Mouse (Mus musculus): ENCODE results near the gene Pik3cg.

The Pik3cg gene

DNA sequence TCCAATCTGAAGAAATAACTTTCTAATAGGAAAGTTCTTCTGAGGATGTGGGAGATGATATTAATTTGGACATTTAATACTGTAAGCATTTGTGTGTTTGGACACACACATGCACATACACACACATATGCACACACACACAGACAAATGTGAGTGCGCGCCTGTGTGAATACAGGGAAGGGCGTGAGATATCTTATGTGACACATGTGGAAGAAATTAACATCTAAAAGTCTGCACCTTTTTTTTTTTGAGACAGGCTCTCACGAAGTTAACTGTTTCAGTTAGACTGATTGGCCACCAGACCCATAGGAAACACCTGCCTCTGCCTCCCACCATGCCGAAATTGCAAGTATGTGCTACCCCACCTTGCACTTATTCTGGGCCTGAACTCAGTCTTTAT, 64.7 kb downstream of the Pik3cg start:
- DNase-seq (ENCODE audit: low spot score in 2 of 2), result no peak

- no peak for DNase-seq (ENCODE audit: low spot score in 2 of 2)
These were observed 65.3 kb downstream of the Pik3cg start for GRCm38 (mm10) chr12:32143151-32143550.

DNA sequence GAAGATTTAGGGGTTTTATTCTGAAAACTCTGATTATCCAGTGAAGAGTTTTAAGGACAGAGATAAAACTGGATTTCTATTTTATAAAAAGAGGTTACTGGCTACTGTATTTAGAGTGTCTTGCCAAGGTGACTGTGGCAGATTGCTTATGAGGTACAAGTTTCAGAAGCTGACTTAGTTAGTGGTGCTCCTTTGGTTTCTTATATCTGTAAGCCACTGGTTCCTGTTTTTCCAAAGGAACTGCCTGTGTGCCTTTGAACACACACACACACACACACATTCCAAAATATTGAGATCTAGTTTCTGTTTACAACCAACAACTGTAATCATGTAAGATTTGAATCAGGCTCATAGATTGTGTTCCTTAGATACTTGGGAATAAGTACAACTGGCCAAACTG, 66.7 kb downstream of the Pik3cg start:
- DNase-seq (ENCODE audit: low spot score in 2 of 2), result no peak

DNA sequence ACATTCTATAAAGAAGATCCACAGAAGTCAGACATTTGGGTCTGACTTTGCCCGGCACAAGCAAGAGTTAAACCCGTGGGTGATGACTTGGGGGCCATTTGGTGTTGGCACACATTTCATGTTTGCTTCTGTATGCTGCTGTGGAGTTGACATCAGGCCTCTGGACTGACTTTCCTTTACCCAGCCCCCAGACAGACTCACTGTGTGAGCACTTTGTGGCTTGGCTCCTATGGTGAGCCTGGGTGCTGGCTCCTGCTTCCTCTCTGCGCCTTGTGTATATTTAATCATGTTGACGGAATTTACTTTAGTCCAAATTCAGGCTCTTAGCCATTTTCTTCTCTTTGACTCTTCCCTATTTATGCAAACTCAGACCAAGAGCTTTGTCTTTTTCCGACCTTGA, 69.6 kb downstream of the Pik3cg start:
- DNase-seq (ENCODE audit: low spot score in 2 of 2), result no peak

GRCm38 (mm10) chr12:32138362-32138761, 70.1 kb downstream of the Pik3cg start:
- peak in 1 of 2 experiments; percentile 9 for DNase-seq (ENCODE audit: low spot score in 2 of 2)

GRCm38 (mm10) chr12:32137542-32137941, 70.9 kb downstream of the Pik3cg start:
- no peak for DNase-seq (ENCODE audit: low spot score in 2 of 2)

- no peak for DNase-seq (ENCODE audit: low spot score in 2 of 2)
These were observed 80.6 kb downstream of the Pik3cg start for GRCm38 (mm10) chr12:32127599-32128507.

DNA sequence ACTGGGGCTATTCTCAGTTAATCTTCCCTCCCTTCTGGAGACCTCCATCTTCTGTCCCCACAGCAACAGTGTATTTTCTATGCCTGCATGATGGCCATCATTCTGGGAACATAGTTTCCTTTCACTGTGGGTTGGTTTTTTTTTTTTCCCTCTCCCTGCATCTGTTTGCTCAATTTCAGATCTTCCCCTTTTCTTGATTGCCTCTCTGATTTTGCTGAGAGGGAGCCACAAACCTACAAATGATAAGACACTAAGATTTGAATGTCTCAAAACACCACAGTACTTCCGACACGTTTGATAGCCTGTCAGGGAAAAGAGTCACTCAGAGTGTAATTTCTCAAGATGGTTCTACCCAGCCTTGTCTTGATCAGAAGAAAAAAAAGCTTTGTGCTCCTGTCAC, 81.3 kb downstream of the Pik3cg start:
- DNase-seq (ENCODE audit: low spot score in 2 of 2), result no peak

GRCm38 (mm10) chr12:32124456-32124855, 84.0 kb downstream of the Pik3cg start:
- DNase-seq (ENCODE audit: low spot score in 2 of 2), result no peak

GRCm38 (mm10) chr12:32124030-32124429, 84.4 kb downstream of the Pik3cg start:
- DNase-seq (ENCODE audit: low spot score in 2 of 2), result no peak

GRCm38 (mm10) chr12:32123559-32123958, 84.9 kb downstream of the Pik3cg start:
- DNase-seq (ENCODE audit: low spot score in 2 of 2), result no peak

Data from left cerebral cortex, adult 9 months (tissue).